Mouse (Mus musculus) A20 (cell line): ENCODE measurements around the gene Trafd1.
A peak's percentile ranks its signal among the peaks of the same experiment; 100 is the strongest.

ENCODE experiments used
- DNase-seq: peaks from one replicate; pipeline ENCODE4 v3.0.0-alpha.2; 2011; ENCODE audit warnings: low read depth, low spot score

Trafd1 gene

DNA sequence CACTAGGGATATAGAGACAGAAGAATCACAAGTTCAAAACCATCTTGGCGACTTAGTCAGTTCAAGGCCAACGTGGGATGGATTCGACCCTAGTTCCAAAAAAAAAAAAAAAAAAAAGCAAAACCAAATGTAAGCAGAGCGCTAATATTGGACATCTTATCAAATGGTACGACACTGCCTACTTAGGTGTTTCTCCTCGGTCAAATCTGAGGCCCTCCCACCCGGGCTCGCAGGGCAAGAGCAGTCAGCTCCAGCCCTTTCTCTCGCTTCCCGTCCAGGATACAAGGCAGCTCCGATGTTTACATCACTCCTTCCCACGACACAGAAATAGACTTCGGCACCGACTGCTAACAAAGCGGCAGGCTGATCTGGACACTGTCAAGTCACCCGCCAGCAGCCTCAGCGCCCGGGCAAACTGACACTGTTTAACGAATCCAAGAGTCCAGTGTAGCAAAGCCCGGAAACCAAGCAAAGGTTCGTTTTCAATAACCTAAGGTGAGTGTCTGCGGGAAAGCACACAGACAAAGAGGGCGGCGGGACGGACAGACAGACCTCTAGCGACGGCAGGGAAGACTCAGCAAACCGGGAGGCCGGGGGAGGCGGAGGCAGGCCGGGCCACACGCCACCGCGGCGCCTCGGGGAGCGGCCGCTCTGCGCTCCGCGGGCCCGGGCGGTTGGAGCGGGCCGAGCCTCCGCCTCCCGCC is 523 bp downstream of the Trafd1 start:
- peak; percentile 76 for DNase-seq

DNA sequence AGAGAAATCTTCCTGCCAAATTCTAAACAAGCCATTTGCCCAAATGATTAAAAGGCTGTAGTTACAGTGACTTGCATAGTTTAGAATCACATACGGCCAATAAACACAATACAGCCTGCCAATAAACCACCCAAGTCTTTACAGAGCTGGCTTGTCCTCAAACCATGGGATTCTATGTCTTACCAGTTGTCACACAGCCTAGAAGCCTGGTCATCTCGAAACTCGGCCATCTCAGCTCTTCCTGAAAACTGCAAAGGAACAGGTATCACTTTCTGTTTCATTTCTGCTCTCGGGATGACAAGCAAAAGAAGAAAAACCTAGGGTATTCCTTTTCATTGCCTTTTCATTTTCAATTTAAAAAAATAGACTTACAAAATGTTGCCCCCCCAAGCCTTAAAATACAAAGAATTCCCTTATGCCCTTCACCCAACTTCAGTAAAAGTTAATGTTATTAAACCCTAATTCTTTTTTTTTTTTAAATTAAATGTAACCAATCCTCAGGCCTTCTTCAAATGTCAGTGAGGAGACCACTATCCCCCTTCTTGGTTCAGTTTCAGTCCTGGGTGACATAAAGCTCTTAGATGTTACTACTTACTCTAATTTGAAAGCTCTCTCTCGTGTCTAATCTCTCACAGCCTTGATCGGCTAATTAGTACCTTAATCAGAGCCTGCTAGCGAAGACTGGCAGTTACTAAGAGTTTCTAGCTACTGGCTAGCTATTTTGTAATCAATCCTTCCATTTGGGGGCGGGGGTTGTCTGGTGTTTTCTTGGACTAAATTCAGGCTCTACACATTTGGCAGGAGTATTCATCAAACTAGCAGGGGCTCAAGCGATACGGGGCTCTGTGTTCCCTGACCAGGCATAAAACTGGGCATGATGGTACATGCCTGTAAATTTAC is 1.3 kb downstream of the Trafd1 start:
- peak; percentile 81 for DNase-seq

DNA sequence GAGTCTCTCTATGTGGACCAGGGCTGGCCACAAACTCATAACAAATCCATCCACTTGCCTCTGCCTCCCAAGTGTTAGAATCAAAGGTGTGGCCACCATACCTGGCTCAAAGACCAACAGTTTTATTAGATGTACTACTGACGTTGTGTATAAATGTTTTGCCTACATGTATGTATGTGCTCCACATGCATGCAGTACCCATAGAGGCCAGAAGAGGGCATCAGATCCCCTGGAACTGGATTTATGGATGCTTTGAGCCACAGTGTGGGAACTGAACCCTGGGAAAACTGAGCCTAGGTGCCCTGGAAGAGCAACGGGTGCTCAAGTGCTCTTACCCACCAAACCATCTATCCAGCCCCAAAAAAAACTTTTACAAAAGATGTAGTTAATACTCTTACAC is 4.7 kb downstream of the Trafd1 start:
- DNase-seq, result peak; percentile 37

DNA sequence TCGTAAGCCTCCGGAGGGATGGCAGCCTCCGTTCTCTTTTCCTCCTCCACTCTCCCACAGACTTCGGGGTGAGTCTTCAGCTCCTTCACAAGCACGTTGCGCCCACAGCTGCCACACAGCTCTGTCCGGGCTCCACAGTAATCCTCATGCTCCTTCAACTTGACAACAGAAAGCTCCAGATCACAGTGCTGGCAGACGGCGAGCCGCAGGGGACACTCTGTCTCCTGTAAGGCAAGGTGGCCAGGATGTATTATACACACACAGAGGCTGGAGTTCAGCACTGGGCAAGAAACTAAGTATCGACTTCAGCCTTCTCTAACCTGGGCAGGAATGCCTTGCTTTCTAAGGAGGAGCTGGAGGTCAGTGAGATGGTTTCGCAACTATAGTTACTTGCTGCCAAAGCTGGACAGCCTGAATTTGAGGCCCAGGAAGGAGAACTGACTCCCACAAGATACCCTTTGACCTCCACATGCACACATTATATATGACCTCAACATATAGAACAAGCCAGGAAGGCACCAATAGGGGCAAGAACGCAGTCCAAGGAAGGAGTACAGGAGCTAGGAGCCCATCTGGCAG is 6.7 kb downstream of the Trafd1 start:
- no peak for DNase-seq

DNA sequence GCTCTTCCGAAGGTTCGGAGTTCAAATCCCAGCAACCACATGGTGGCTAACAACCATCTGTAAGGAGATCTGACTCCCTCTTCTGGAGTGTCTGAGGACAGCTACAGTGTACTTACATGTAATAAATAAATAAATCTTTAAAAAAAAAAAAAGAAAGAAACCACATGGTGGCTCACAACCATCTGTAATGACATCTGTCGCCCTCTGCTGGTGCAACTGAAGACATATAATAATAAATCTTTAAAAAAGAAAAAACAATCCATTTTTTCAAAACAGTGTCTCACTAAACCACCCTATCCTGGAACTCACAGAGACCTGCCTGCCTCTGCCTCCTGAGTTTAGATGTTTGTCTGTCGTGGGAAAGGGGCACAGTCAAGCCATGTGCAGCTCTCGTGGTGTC is 8.5 kb downstream of the Trafd1 start:
- peak; percentile 66 for DNase-seq

DNA sequence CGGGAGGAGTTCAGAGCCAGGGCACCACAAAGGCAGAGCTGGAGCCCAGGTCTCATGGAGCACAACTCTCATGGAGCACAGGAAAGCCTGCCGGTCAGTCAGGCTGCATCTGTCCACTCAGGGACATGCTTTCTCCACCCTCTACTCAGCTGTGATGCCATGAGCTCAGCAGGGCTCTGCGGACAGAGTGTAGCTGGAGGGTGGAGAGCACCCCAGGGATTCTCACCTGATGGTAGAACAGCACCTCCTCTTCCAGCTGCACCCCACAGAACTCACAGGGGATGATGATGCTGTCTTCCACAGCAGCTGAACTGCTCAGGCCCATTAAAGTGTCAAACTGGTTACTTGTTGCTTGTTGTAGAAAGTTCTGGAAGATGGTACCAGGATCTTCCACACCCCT is 10.6 kb downstream of the Trafd1 start:
- DNase-seq, result no peak

DNA sequence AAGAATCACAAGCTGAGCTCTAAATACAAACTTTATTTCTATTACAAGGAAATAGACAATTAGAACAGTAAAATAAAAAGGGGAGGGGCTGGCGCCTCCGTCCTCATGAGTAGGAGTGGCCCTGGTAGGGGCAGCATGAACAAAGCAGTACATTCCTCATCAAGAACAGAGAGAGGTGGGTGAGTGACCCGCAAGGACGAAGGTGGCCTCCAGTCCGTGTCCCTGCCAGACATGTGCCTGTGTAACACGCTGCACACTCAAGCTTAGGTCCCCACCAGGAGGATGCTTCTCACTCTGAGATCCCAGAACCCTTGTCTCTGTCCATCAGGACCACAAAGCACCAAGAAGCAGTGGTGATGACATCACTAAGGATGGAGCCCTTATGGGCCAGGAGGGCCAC is 13.7 kb downstream of the Trafd1 start:
- DNase-seq, result no peak

DNA sequence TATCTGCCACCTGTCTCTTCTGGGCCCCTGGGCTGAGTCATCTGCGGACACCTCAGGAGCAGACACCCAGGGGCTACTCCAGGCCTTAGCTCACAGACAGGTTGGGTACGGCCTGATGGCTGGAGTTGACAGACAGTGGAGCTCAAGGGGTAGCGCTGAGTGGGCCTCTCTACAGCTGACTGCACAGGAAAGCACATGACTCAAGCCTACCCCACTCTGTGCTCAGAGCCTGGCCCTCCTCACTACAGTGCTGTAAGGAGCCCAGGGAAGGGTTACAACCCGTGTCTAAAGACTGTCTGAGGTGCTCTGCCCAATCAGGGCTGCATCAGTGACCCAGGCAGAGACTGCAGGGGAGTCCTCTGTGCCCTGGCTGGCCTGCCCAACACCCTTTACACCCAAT is 18.2 kb downstream of the Trafd1 start:
- no peak for DNase-seq

DNA sequence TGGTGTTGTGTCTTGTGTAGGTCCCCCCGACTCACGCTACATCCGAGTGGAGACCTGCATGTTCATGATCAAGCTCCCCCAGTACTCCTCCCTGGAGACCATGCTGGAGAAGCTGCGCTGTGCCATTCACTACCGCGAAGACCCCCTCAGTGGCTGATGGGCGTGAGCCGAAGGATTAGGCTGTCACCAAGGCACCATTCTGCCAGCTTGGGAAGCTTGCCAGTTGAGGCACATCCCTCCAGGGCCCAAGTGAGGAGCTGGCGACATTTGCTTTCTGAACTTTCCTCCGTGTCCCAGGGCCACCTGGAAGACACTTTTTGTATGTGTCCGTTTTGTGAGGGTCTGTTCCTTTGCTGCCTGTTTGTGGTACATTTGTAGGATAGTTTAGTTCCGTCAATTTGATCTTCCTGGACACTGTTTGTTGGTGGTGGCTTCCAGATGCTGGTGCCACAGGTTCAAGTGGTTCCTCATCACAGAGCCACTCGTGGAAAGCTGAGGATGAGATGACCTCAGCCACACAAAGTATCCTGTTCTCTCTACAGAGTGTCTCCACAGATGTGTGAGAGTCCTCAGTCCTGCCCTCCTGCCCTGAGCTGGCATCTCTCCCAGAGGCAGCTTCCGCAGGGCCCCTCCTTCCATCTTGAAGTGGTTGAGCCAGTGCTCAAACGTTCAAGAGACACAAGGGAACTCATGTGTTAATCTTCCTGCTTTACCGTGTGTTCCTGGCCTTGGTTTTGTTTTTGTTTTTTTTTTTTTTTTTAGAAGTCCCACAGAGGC is 18.8 kb downstream of the Trafd1 start:
- no peak for DNase-seq

DNA sequence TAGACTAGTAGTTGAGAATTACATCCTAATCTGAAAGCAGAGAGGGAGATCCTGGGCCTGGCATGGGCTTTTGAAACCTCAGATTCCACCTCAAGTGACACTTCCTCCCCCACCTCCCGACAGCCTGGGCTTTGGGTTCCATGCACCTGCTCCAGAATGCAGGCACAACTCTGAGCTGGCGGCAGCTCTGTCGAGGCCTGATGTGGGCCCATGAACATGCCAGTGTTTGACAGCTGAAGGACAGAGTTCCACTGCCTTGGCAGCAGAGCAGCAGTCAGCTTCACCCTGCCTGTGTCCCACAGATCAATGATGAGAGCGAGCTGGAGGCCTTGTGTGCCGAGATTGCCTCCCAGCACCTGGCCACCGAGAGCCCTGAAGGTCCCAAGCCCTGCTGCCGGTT is 22.0 kb downstream of the Trafd1 start:
- no peak for DNase-seq

DNA sequence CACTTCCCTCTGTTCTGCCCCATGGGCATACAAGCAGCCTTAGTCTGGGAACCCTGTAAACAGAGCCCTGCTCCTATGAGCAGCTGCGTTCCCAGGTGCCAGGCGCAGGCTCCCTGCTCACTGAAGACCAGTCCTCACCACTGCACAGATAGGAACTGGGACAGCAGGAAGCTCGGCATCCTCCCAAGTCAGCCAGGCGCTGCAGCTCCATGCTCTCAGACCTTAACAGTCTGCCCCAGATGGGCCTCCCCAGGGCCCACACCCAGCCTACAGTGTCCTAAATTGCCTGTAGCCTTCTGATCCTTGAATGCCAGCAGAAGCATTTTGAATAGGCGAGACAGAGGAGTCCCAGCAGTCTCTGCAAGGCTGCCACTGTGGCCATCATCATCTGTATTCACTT is 23.7 kb downstream of the Trafd1 start:
- no peak for DNase-seq

DNA sequence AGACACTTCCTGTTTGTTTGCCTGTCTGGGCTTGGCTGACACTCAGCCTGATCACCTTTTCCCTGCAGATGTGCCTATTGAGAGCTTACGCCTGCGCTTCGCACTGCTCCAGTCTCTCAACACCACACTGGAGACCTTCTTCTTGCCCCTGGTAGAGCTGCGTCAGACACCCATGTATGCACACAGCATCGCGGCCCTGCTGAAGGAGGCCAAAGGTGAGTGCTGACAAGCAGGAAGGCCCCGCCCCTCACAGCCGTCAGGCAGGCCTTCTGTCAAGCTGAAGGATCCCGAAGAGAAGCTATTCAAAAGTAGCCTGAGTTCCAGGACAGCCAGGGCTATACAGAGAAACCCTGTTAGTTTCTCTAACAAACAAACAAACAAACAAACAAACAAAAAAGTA is 26.2 kb downstream of the Trafd1 start:
- no peak for DNase-seq

DNA sequence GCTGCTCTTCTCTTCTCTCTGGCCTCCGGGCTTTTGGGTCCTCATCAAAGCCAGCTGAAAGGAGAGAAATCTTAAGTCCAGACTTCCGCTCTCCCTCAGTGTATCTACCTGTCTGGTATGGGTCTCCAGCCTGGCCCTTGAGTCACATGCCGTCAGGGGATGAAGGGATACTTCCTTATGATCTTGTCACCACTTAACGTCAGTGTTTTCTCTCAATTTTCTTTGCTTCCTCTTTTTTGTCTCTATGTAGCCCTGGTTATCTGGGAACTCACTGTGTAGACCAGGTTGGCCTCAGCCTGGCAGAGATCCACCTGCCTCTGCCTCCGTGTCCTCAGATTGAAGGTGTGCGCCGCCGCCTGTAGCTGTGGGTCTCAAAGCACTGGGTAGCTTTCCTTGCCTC is 41.4 kb downstream of the Trafd1 start:
- DNase-seq, result no peak

DNA sequence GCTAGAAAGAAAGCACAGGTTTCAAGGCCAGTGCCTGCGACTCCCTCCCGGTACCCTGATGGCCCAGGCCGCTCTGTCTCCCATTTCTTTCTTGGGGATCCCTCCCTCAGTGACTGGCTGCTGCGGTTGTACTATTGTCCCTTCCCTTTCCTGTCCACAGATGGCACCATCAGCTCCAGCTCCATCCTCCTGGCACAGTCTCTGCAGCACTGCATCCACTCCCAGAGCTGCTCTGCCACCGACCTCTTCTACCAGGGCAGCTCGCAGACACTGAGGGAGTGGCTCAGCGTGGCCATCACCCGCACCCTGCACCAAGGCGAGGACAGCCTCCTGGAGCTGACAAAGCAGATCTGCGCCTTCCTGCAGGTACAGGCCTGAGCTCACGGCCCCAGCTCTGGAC is 42.9 kb downstream of the Trafd1 start:
- no peak for DNase-seq

DNA sequence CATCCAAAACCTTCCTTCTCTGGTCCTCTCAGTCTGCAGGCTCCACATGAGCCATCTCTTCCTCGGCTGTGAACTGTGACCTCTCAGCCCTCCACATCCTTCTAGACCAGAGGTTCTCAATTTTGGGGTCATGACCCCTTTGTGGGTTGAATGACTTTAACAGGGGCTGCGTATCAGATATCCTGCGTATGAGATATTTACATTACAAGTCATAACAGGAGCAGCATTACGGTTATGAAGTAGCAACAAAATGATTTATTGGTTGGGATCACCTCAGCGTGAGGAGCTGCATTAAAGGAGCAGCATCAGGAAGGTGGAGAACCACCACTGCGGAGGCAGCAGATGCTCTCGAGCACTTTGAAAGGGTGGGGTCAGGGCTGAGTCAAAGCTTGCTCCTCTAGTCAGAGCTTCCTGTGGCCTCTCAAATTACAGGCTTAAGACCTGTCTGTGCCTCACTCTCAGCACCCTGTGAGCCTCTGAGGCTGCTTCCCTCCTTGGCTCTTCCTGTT is 44.4 kb downstream of the Trafd1 start:
- DNase-seq, result no peak

DNA sequence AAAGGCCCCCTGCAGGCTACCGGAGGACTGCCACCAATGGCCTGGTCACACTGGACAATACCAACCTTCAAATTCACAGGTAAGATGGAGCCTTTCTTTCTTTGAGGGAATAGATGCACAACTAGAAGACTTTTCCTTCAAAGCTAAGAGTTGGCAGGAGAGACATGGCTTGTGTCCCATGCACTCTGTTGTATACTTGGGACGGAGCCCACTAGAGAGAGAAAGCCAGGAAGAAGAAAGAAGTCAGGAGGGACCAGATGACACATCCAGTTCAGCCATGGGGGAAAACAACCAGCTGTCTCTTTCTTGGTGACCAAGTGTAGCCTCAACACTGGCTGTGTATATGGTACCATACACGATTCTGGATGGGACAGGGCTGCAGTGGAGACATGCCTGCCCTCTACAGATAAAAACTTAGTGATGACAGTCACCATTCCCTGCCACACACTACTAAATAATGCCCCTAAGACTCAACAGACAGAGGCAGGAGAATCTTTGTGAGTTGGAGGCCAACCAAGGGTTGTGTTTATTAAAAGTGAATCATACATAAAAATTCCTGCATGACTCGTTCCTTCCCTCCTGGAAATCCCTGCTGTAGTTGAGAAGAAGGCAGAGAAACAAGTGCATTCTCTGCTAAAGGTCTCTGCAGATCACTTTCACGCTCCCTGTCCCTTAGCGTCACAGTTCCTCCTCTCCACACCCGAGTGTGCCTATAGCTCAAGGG is 45.8 kb downstream of the Trafd1 start:
- DNase-seq, result no peak

DNA sequence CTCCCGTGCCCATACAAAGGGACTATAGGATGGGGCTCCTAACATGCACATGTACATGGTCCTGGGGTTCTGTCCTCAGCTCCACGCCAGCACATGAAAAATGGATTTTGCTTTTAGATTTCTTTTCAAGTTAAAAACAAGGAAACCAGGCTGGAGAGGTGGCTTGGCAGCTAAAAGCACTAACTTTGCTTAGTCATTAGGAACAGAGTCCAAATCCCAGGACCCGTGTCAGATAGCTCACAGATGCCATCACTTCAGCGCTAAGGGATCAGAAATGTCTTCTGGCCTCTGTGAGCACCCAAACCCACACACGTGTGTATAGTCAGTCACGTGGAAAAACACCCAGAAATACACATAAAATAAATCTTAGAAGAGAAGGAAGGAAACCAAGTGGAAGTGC is 48.7 kb downstream of the Trafd1 start:
- DNase-seq, result no peak

DNA sequence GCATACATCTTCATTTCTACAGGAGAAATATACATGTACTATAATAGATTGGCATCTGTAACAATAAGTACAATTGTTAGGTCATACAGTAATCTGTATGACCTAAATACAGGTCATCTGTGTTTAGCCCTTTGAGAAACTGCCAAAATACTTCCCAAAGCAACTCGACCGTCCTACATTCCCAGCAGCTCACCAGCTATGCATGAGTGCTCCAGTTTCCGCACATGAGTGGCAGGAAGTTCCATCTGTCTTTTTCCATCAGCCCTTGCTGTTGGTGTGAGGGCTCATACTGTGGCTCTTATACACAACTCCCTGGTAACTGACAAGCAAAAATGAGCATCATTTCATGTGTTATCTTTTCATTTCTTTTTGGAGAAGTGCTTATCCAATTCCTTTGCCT is 49.4 kb downstream of the Trafd1 start:
- no peak for DNase-seq

DNA sequence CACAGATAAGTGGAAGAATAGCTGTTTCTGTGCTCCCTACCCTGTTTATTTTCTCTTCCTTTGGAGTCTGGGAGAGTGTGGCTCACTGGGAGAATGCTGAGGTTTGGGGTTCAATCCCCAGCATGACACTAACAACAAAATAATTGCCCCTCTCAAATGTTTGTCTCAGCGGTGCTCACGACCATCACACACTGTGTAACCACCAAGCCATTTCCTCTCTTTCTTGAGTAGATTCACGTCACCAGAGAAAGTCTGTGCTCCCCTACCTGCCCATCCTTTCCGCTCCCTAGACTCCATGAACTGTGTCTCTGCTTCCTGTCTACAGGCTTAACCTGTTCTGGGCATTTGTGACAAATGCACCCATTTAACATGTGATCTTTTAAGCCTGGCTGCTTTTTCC is 50.0 kb downstream of the Trafd1 start:
- no peak for DNase-seq

DNA sequence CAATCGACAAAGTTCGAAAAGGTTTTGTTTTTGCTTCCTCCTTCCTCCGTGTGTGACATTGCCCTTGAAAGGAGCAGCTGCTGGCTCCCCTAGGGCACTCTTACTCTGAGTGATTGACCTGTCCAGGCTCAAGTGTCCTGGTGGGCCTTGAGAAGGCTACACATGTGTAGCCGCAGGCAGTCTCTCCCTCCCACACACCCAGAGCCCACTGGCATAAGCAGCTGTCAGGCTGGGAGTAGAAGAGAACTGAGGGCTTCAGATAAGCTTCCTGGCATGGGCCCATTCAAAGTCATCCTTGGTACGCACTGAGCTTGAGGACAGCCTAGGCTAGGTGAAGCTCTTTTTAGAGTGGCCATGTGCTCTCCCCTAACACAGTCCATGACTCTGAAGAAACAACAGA is 51.0 kb downstream of the Trafd1 start:
- no peak for DNase-seq

DNA sequence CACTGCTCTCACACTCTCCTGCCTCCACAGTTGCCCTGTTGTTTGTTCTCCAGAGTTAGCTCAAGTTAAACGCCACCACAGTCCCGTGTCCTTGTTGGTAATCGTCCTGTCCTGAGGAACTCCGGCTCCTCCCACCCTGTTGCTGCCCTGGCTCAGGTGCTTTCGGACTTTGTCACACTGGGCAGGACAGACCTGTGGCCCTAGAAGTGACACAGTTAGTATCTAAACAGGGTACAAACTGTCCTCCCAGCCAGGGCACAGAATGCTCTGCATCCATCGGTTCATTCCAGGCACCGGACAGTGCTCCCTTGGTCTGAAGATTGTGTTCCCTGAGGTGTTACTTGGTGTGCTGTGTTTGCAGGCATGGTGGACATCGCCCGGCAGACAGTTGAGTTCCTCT is 51.5 kb downstream of the Trafd1 start:
- DNase-seq, result no peak
